Mouse (Mus musculus) ES-E14 (cell line): Measurements from ENCODE around the gene Lrp6.

ENCODE experiments used
- HCFC1 ChIP-seq: IDR thresholded peaks from 2 replicates; pipeline ENCODE4 v1.6.1; 2012; ENCODE audit warnings: low read length, inconsistent platforms, borderline replicate concordance; ENCODE audit not compliant: insufficient read depth
- MAFK ChIP-seq: IDR thresholded peaks from 2 replicates; pipeline ENCODE4 v1.6.1; 2014; ENCODE audit warnings: mild to moderate bottlenecking, low read depth, low read length, inconsistent platforms; ENCODE audit not compliant: insufficient read depth
- ZC3H11A ChIP-seq: IDR thresholded peaks from 2 replicates; pipeline ENCODE4 v1.6.1; 2012; ENCODE audit warnings: low read depth, mild to moderate bottlenecking, inconsistent platforms, low read length, borderline replicate concordance

GRCm38 (mm10) chr6:134605196-134605595 lies 38.4 kb upstream of the Lrp6 start:
- TF ChIP-seq HCFC1 (no peak), MAFK (no peak), ZC3H11A (no peak)
